Mouse (Mus musculus): ENCODE data around the gene Ksr2. TPM values are rescaled to one million over a fixed set of nuclear protein-coding genes. Genes with fewer than 3 reads are reported as not detected.
"Not testable (repeated sequence)": the region's sequence is repeated elsewhere in the genome, so short reads cannot be mapped to it uniquely, and the experiment has no call there.

Gene Ksr2
- polyA plus RNA-seq, 1 experiment from 2014 or later, result 0.35 TPM

DNA sequence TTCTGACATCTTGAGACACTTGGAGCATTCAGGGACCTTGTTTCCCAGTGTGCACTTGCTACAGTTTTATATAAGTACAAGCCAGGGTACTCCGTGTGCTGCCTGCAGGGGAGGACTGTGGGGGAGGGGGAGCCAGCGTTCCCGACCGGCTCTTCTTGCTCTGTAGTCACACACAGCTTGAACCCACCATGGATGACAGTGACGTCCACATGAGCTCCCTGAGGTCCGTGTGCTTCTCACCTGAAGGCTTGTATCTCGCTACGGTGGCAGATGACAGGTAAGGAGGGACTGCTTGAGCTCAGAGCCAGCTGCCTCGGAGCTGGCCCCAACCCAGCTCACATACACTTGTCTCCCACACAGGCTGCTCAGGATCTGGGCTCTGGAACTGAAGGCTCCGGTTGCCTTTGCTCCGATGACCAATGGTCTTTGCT, 37.5 kb upstream of the Ksr2 start:
- peaks cover 4% of the 10 kb centered on the region; the same call in 1 of the 2 replicates for H3K36me3 ChIP-seq (replicated peaks; ENCODE audit: control insufficient read depth, insufficient read depth, low read depth, low read length)
- no peak overlapping the region for H3K4me2 ChIP-seq (ENCODE audit: low read depth, low read length)
- no peaks in the 10 kb centered on the region for H3K4me1 ChIP-seq (ENCODE audit: control insufficient read depth, insufficient read depth, low read length)
- H3K27ac ChIP-seq (replicated peaks; ENCODE audit: low read depth, low read length), result no peak overlapping the region
- H3K9ac ChIP-seq (replicated peaks; ENCODE audit: low read length), result no peak overlapping the region
- H3K27me3 ChIP-seq (ENCODE audit: control insufficient read depth, insufficient read depth, low read length), result no peaks in the 10 kb centered on the region
- DNase-seq (ENCODE audit: low spot score), result no peak
- no peak for ATAC-seq (replicated peaks; ENCODE audit: insufficient number of reproducible peaks, low FRiP score, low TSS enrichment, low read depth)
- WGBS, result 79% methylated on average over 11 of the region's 11 CpGs
- H3K4me3 ChIP-seq (ENCODE audit: low read depth, low read length), result no peak overlapping the region
- H3K9me3 ChIP-seq (replicated peaks; ENCODE audit: control insufficient read depth, low read length), result no peaks in the 10 kb centered on the region

DNA sequence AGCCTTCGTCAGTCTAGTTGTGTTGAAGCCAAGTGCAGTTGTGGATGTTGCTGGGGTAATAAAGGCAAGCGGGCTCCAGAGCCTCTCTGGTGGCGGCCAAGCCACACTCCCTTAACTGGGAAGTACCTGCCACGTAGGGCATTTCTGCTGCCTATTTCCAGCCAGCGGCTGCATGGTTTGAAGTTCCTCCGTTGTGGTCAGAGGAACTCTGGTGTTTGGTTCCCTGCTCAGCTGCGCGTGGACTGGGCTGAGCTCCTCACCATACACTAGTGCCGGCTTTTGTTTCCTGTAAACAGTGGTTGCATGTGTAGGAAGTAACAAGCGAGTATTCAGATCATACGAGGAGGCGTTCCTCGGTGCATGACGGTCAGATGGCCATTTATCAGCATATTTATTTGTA, 36.1 kb upstream of the Ksr2 start:
- H3K9me3 ChIP-seq (replicated peaks; ENCODE audit: control insufficient read depth, low read length); H3K27me3 ChIP-seq (ENCODE audit: control insufficient read depth, insufficient read depth, low read length); H3K4me1 ChIP-seq (ENCODE audit: control insufficient read depth, insufficient read depth, low read length); DNase-seq (ENCODE audit: low spot score); ATAC-seq (replicated peaks; ENCODE audit: insufficient number of reproducible peaks, low FRiP score, low TSS enrichment, low read depth); H3K9ac ChIP-seq (replicated peaks; ENCODE audit: low read length); H3K4me2 ChIP-seq (ENCODE audit: low read depth, low read length); H3K27ac ChIP-seq (replicated peaks; ENCODE audit: low read depth, low read length); H3K36me3 ChIP-seq (replicated peaks; ENCODE audit: control insufficient read depth, insufficient read depth, low read depth, low read length); H3K4me3 ChIP-seq (ENCODE audit: low read depth, low read length): not testable (repeated sequence)
- WGBS, result 94% methylated on average over 14 of the region's 14 CpGs

DNA sequence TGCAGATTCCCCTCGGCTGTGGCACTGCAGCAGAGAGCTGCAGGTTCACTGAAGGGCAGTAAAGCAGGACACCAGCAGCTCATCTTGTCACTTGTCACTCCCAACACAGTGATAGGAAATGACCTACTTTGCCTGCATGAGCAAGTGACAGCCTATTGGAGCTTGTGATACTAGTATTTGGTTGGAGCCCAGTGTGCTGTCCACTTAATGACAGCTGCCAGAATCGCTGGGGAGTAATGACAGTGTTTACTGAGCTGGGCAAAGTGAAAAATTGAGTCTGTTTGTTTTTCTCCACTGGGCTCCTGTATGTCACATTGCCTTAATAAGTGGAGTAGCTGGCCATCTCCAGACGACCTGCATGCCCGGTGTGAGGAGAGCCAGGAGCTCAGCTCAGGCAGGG, 33.6 kb upstream of the Ksr2 start:
- Histone ChIP-seq H3K27me3 (ENCODE audit: control insufficient read depth, insufficient read depth, low read length) (no peaks in the 10 kb centered on the region), H3K36me3 (replicated peaks; ENCODE audit: control insufficient read depth, insufficient read depth, low read depth, low read length) (peaks cover 7% of the 10 kb centered on the region), H3K4me2 (ENCODE audit: low read depth, low read length) (no peak overlapping the region), H3K27ac (replicated peaks; ENCODE audit: low read depth, low read length) (no peak overlapping the region), H3K9ac (replicated peaks; ENCODE audit: low read length) (no peak overlapping the region), H3K9me3 (replicated peaks; ENCODE audit: control insufficient read depth, low read length) (no peaks in the 10 kb centered on the region), H3K4me1 (ENCODE audit: control insufficient read depth, insufficient read depth, low read length) (no peaks in the 10 kb centered on the region), H3K4me3 (ENCODE audit: low read depth, low read length) (no peak overlapping the region)
- ATAC-seq (replicated peaks; ENCODE audit: insufficient number of reproducible peaks, low FRiP score, low TSS enrichment, low read depth), result no peak
- DNase-seq (ENCODE audit: low spot score), result no peak
- WGBS, result 81% methylated on average over 4 of the region's 4 CpGs

DNA sequence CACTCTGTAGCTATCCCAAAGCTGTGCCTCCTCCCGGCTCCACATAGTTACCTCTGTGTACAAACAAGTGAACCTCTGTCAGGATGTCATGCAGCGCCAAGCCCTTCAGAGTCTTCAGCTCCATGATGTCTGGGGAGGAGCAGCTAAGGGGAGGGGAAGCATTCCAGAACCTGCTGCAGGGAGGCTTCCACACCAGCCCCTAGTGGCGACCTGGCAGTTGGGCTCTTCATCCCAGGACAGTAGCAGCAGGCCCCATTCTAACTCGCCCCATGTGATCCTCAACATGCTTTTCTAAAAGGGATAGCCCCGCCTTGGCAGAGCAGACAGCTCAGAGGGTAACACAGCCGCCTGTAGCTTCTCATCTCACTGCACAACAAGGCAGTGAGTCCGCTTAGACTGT, 32.0 kb upstream of the Ksr2 start:
- Histone ChIP-seq H3K27me3 (ENCODE audit: control insufficient read depth, insufficient read depth, low read length) (no peaks in the 10 kb centered on the region), H3K9ac (replicated peaks; ENCODE audit: low read length) (no peak overlapping the region), H3K4me2 (ENCODE audit: low read depth, low read length) (no peak overlapping the region), H3K4me3 (ENCODE audit: low read depth, low read length) (no peak overlapping the region), H3K4me1 (ENCODE audit: control insufficient read depth, insufficient read depth, low read length) (no peaks in the 10 kb centered on the region), H3K27ac (replicated peaks; ENCODE audit: low read depth, low read length) (no peak overlapping the region), H3K36me3 (replicated peaks; ENCODE audit: control insufficient read depth, insufficient read depth, low read depth, low read length) (peaks cover 4% of the 10 kb centered on the region), H3K9me3 (replicated peaks; ENCODE audit: control insufficient read depth, low read length) (no peaks in the 10 kb centered on the region)
- ATAC-seq (replicated peaks; ENCODE audit: insufficient number of reproducible peaks, low FRiP score, low TSS enrichment, low read depth) (no peak), DNase-seq (ENCODE audit: low spot score) (no peak)
- 78% methylated on average over 7 of the region's 7 CpGs for WGBS

DNA sequence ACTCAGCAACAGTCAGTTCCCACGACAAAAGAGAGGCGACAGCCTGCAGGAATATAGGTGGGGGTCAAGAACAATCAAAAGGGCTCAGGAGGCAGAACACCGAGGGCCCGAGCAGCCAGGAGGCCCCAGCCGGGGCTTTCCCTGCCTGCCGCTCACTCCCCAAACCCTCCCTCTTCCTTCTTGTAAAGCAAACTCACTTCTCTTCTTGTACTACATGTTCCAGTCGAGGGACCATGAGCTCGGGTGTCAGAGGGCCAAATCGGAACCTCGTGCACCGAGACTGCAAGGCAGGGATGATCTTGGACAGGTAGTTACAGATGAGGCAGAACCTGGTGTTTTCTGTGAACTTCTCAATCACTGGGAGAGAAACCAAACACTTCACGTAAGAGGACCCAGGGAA, 30.6 kb upstream of the Ksr2 start:
- H3K27me3 ChIP-seq (ENCODE audit: control insufficient read depth, insufficient read depth, low read length), result no peaks in the 10 kb centered on the region
- H3K9ac ChIP-seq (replicated peaks; ENCODE audit: low read length), result no peak overlapping the region
- no peak overlapping the region for H3K4me2 ChIP-seq (ENCODE audit: low read depth, low read length)
- no peak for DNase-seq (ENCODE audit: low spot score)
- no peak for ATAC-seq (replicated peaks; ENCODE audit: insufficient number of reproducible peaks, low FRiP score, low TSS enrichment, low read depth)
- peaks cover 4% of the 10 kb centered on the region for H3K36me3 ChIP-seq (replicated peaks; ENCODE audit: control insufficient read depth, insufficient read depth, low read depth, low read length)
- no peaks in the 10 kb centered on the region for H3K4me1 ChIP-seq (ENCODE audit: control insufficient read depth, insufficient read depth, low read length)
- no peaks in the 10 kb centered on the region for H3K9me3 ChIP-seq (replicated peaks; ENCODE audit: control insufficient read depth, low read length)
- WGBS, result 84% methylated on average over 12 of the region's 12 CpGs
- H3K4me3 ChIP-seq (ENCODE audit: low read depth, low read length), result no peak overlapping the region
- H3K27ac ChIP-seq (replicated peaks; ENCODE audit: low read depth, low read length), result no peak overlapping the region

DNA sequence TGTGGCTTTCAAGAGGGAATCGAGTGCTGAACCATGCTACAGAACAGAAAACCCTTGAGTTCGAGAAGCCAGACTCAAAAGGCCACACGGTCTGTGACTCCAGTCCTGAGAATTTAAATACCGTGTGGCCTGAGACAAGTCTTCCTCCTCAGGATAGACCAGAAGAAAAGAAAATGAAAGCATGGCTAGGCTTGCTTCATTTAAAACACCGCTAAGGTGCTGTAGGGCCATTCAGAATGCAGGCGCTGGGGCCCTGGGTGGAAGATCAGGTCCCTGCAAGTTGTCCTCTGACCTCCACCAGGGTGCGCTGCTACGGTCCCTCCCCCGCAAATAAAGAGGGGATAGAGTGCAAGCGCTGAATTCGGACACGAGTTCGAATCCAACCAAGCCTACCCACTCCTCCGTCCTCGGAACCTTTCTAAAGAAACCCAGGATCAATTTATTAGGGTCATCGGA, 25.5 kb upstream of the Ksr2 start:
- H3K4me1 ChIP-seq (ENCODE audit: control insufficient read depth, insufficient read depth, low read length), result no peaks in the 10 kb centered on the region
- H3K27me3 ChIP-seq (ENCODE audit: control insufficient read depth, insufficient read depth, low read length), result no peaks in the 10 kb centered on the region
- H3K36me3 ChIP-seq (replicated peaks; ENCODE audit: control insufficient read depth, insufficient read depth, low read depth, low read length), result no peaks in the 10 kb centered on the region; the same call in 1 of the 2 replicates
- ATAC-seq (replicated peaks; ENCODE audit: insufficient number of reproducible peaks, low FRiP score, low TSS enrichment, low read depth) (peak; percentile 45; the same call in 1 of the 2 replicates), DNase-seq (ENCODE audit: low spot score) (peak; percentile 65)
- 0 out of 2 replicates have a peak overlapping the region, but pooled peaks have one; percentile 52 for H3K27ac ChIP-seq (replicated peaks; ENCODE audit: low read depth, low read length)
- no peaks in the 10 kb centered on the region for H3K9me3 ChIP-seq (replicated peaks; ENCODE audit: control insufficient read depth, low read length)
- peak overlapping the region; percentile 66 for H3K4me2 ChIP-seq (ENCODE audit: low read depth, low read length)
- WGBS, result 14% methylated on average over 16 of the region's 16 CpGs
- H3K4me3 ChIP-seq (ENCODE audit: low read depth, low read length), result peak overlapping the region; percentile 84
- H3K9ac ChIP-seq (replicated peaks; ENCODE audit: low read length), result peak overlapping the region; percentile 94

DNA sequence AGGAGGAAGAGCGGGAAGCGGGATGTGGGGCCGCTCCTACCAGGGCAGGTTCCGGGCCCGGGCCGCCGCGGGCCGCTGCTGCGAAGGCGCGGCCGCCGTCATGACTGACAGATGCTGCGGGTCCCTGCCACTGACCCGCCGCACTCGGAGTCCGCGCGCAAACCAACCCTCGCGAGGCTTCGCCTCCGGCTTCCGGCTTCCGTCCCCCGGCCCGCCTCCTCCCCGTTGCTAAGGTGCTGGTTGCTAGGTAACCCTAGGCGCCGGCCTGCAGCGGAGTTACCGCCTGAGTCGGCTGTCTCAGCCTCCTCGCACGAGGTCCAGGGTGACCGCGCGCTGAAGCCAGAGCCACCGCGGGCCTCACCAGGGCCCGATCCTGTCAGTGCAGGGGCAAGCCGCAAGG, 24.9 kb upstream of the Ksr2 start, which contains the start of gene Rfc5:
TSS of gene Rfc5 (minus strand) at position 171 of the 400 bp plus-strand sequence.
- Histone ChIP-seq H3K4me3 (ENCODE audit: low read depth, low read length) (peak within 1 kb of the TSS; percentile 84), H3K4me1 (ENCODE audit: control insufficient read depth, insufficient read depth, low read length) (no peaks in the 10 kb centered on the region), H3K9me3 (replicated peaks; ENCODE audit: control insufficient read depth, low read length) (no peaks in the 10 kb centered on the region), H3K27me3 (ENCODE audit: control insufficient read depth, insufficient read depth, low read length) (no peaks in the 10 kb centered on the region), H3K9ac (replicated peaks; ENCODE audit: low read length) (peak within 1 kb of the TSS; percentile 94), H3K4me2 (ENCODE audit: low read depth, low read length) (peak within 1 kb of the TSS; percentile 66), H3K27ac (replicated peaks; ENCODE audit: low read depth, low read length) (0 out of 2 replicates have a peak within 1 kb of the TSS, but pooled peaks have one; percentile 52), H3K36me3 (replicated peaks; ENCODE audit: control insufficient read depth, insufficient read depth, low read depth, low read length) (no peaks in the 10 kb centered on the region; the same call in 1 of the 2 replicates)
- under 1% methylated on average over 44 of the region's 44 CpGs for WGBS
- peak; percentile 92 for ATAC-seq (replicated peaks; ENCODE audit: insufficient number of reproducible peaks, low FRiP score, low TSS enrichment, low read depth)
- DNase-seq (ENCODE audit: low spot score), result peak; percentile 98

DNA sequence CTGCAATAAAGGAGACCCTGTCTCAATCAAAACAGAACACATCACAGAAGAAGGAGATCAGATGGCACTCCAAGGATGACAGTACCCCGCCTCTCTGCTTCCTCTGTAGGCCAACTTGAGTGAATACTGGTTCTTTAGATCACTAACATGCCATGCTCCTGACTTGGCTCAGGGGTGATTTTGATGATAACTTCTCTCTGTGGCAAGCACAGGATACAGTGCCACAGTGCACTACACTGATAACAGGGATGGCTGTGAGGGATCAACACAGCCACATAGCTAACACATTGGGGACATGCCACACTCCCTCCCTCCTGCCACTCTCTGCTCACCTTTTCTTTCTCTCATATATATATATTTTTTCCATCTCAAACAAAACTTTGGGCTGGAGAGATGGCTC, 22.9 kb upstream of the Ksr2 start:
- WGBS, result 88% methylated on average over 1 of the region's 1 CpGs

More for the DNA sequence above, 22.9 kb upstream of the Ksr2 start:
- ATAC-seq (replicated peaks; ENCODE audit: insufficient number of reproducible peaks, low FRiP score, low TSS enrichment, low read depth) (no peak), DNase-seq (ENCODE audit: low spot score) (no peak)
- no peak overlapping the region for H3K4me3 ChIP-seq (ENCODE audit: low read depth, low read length)
- no peaks in the 10 kb centered on the region for H3K9me3 ChIP-seq (replicated peaks; ENCODE audit: control insufficient read depth, low read length)
- H3K4me1 ChIP-seq (ENCODE audit: control insufficient read depth, insufficient read depth, low read length), result no peaks in the 10 kb centered on the region
- H3K36me3 ChIP-seq (replicated peaks; ENCODE audit: control insufficient read depth, insufficient read depth, low read depth, low read length), result no peaks in the 10 kb centered on the region
- no peak overlapping the region for H3K27ac ChIP-seq (replicated peaks; ENCODE audit: low read depth, low read length)
- H3K9ac ChIP-seq (replicated peaks; ENCODE audit: low read length), result no peak overlapping the region
- H3K4me2 ChIP-seq (ENCODE audit: low read depth, low read length), result no peak overlapping the region
- H3K27me3 ChIP-seq (ENCODE audit: control insufficient read depth, insufficient read depth, low read length), result no peaks in the 10 kb centered on the region

Measured in embryonic facial prominence, embryonic 11.5 days (tissue).